Mouse (Mus musculus): ENCODE measurements around the gene 4933407L21Rik. TPM values are rescaled to one million over a fixed set of nuclear protein-coding genes. Genes with fewer than 3 reads are reported as not detected.

The 4933407L21Rik gene
- polyA plus RNA-seq, 1 experiment from 2014 or later: not detected

- DNase-seq (ENCODE audit: low spot score): no peak
- 0 out of 2 replicates have a peak, but pooled peaks cover 4% of the 10 kb centered on the region for H3K4me1 ChIP-seq (replicated peaks; ENCODE audit: control insufficient read depth, insufficient read depth, low read length)
- H3K27ac ChIP-seq (ENCODE audit: low read depth, low read length): no peak overlapping the region
- ATAC-seq (replicated peaks; ENCODE audit: low FRiP score): no peak
- H3K9ac ChIP-seq (ENCODE audit: low read depth, low read length): no peak overlapping the region
- no peak overlapping the region for H3K4me2 ChIP-seq
- H3K36me3 ChIP-seq (ENCODE audit: control insufficient read depth, insufficient read depth, low read length): peaks cover 14% of the 10 kb centered on the region; the same call in 1 of the 2 replicates
- no peaks in the 10 kb centered on the region for H3K9me3 ChIP-seq (ENCODE audit: control insufficient read depth, low read length)
- 54% methylated on average over 13 of the region's 13 CpGs for WGBS
- H3K27me3 ChIP-seq (replicated peaks; ENCODE audit: control insufficient read depth, insufficient read depth, low read length): no peaks in the 10 kb centered on the region
- H3K4me3 ChIP-seq (ENCODE audit: low read depth, low read length): no peak overlapping the region
These were observed 19.3 kb upstream of the 4933407L21Rik start for GRCm38 (mm10) chr1:85908754-85909590.

- H3K27ac ChIP-seq (ENCODE audit: low read depth, low read length): no peak overlapping the region
- H3K4me3 ChIP-seq (ENCODE audit: low read depth, low read length): no peak overlapping the region
- H3K27me3 ChIP-seq (replicated peaks; ENCODE audit: control insufficient read depth, insufficient read depth, low read length): no peaks in the 10 kb centered on the region
- no peaks in the 10 kb centered on the region for H3K9me3 ChIP-seq (ENCODE audit: control insufficient read depth, low read length)
- no peak overlapping the region for H3K9ac ChIP-seq (ENCODE audit: low read depth, low read length)
- ATAC-seq (replicated peaks; ENCODE audit: low FRiP score) (no peak), DNase-seq (ENCODE audit: low spot score) (no peak)
- WGBS: 83% methylated on average over 7 of the region's 7 CpGs
- H3K4me1 ChIP-seq (replicated peaks; ENCODE audit: control insufficient read depth, insufficient read depth, low read length): no peaks in the 10 kb centered on the region
- no peaks in the 10 kb centered on the region for H3K36me3 ChIP-seq (ENCODE audit: control insufficient read depth, insufficient read depth, low read length)
- no peak overlapping the region for H3K4me2 ChIP-seq
These were observed 15.1 kb upstream of the 4933407L21Rik start for GRCm38 (mm10) chr1:85913078-85913755.

GRCm38 (mm10) chr1:85915890-85916289 is 12.4 kb upstream of the 4933407L21Rik start:
- Histone ChIP-seq H3K27me3 (replicated peaks; ENCODE audit: control insufficient read depth, insufficient read depth, low read length) (no peaks in the 10 kb centered on the region), H3K9ac (ENCODE audit: low read depth, low read length) (no peak overlapping the region), H3K27ac (ENCODE audit: low read depth, low read length) (no peak overlapping the region), H3K4me1 (replicated peaks; ENCODE audit: control insufficient read depth, insufficient read depth, low read length) (no peaks in the 10 kb centered on the region), H3K9me3 (ENCODE audit: control insufficient read depth, low read length) (no peaks in the 10 kb centered on the region), H3K4me3 (ENCODE audit: low read depth, low read length) (no peak overlapping the region), H3K36me3 (ENCODE audit: control insufficient read depth, insufficient read depth, low read length) (no peaks in the 10 kb centered on the region), H3K4me2 (no peak overlapping the region)
- DNase-seq (ENCODE audit: low spot score): no peak
- ATAC-seq (replicated peaks; ENCODE audit: low FRiP score): no peak

GRCm38 (mm10) chr1:85916830-85917450 is 11.3 kb upstream of the 4933407L21Rik start:
- no peaks in the 10 kb centered on the region for H3K9me3 ChIP-seq (ENCODE audit: control insufficient read depth, low read length)
- no peak overlapping the region for H3K4me3 ChIP-seq (ENCODE audit: low read depth, low read length)
- no peak overlapping the region for H3K27ac ChIP-seq (ENCODE audit: low read depth, low read length)
- H3K4me2 ChIP-seq: no peak overlapping the region
- H3K9ac ChIP-seq (ENCODE audit: low read depth, low read length): no peak overlapping the region
- 66% methylated on average over 4 of the region's 4 CpGs for WGBS
- no peaks in the 10 kb centered on the region for H3K36me3 ChIP-seq (ENCODE audit: control insufficient read depth, insufficient read depth, low read length)
- no peak for ATAC-seq (replicated peaks; ENCODE audit: low FRiP score)
- no peak for DNase-seq (ENCODE audit: low spot score)
- no peaks in the 10 kb centered on the region for H3K27me3 ChIP-seq (replicated peaks; ENCODE audit: control insufficient read depth, insufficient read depth, low read length)
- no peaks in the 10 kb centered on the region for H3K4me1 ChIP-seq (replicated peaks; ENCODE audit: control insufficient read depth, insufficient read depth, low read length)

DNA sequence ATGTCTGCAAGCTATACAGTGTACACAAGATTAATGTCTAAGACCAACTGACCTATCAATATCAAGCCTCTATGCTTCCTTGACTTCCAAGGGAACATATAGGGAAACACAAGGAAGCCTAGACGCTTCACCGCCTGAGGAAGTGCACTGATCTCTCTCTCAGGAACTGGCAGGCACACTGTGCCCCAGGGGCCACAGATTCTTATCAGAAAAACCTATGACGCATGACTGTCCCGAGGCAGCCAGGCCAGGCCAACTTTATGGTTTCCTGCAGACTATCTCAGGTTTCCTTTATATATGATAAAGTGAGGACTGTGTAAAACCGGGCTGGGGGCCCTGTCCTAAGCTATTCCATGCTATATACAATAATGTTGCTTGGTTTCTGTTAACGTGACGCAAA is 8.7 kb upstream of the 4933407L21Rik start:
- no peak overlapping the region for H3K27ac ChIP-seq (ENCODE audit: low read depth, low read length)
- H3K9me3 ChIP-seq (ENCODE audit: control insufficient read depth, low read length): no peaks in the 10 kb centered on the region
- H3K36me3 ChIP-seq (ENCODE audit: control insufficient read depth, insufficient read depth, low read length): no peaks in the 10 kb centered on the region
- no peaks in the 10 kb centered on the region for H3K27me3 ChIP-seq (replicated peaks; ENCODE audit: control insufficient read depth, insufficient read depth, low read length)
- no peak overlapping the region for H3K4me3 ChIP-seq (ENCODE audit: low read depth, low read length)
- no peaks in the 10 kb centered on the region for H3K4me1 ChIP-seq (replicated peaks; ENCODE audit: control insufficient read depth, insufficient read depth, low read length)
- no peak overlapping the region for H3K4me2 ChIP-seq
- 50% methylated on average over 7 of the region's 7 CpGs for WGBS
- no peak overlapping the region for H3K9ac ChIP-seq (ENCODE audit: low read depth, low read length)
- no peak for DNase-seq (ENCODE audit: low spot score)
- no peak; the same call in 1 of the 2 replicates for ATAC-seq (replicated peaks; ENCODE audit: low FRiP score)

GRCm38 (mm10) chr1:85921725-85922124 is 6.6 kb upstream of the 4933407L21Rik start:
- Histone ChIP-seq H3K4me3 (ENCODE audit: low read depth, low read length) (no peak overlapping the region), H3K4me1 (replicated peaks; ENCODE audit: control insufficient read depth, insufficient read depth, low read length) (no peaks in the 10 kb centered on the region), H3K4me2 (no peak overlapping the region), H3K9ac (ENCODE audit: low read depth, low read length) (no peak overlapping the region), H3K27ac (ENCODE audit: low read depth, low read length) (no peak overlapping the region), H3K27me3 (replicated peaks; ENCODE audit: control insufficient read depth, insufficient read depth, low read length) (no peaks in the 10 kb centered on the region), H3K9me3 (ENCODE audit: control insufficient read depth, low read length) (no peaks in the 10 kb centered on the region), H3K36me3 (ENCODE audit: control insufficient read depth, insufficient read depth, low read length) (no peaks in the 10 kb centered on the region)
- no peak for ATAC-seq (replicated peaks; ENCODE audit: low FRiP score)
- 83% methylated on average over 7 of the region's 7 CpGs for whole genome bisulfite sequencing
- DNase-seq (ENCODE audit: low spot score): no peak

- no peaks in the 10 kb centered on the region for H3K4me1 ChIP-seq (replicated peaks; ENCODE audit: control insufficient read depth, insufficient read depth, low read length)
- no peak overlapping the region for H3K4me2 ChIP-seq
- H3K27ac ChIP-seq (ENCODE audit: low read depth, low read length): no peak overlapping the region
- no peak overlapping the region for H3K9ac ChIP-seq (ENCODE audit: low read depth, low read length)
- H3K36me3 ChIP-seq (ENCODE audit: control insufficient read depth, insufficient read depth, low read length): no peaks in the 10 kb centered on the region
- WGBS: 69% methylated on average over 7 of the region's 7 CpGs
- no peak overlapping the region for H3K4me3 ChIP-seq (ENCODE audit: low read depth, low read length)
- no peaks in the 10 kb centered on the region for H3K27me3 ChIP-seq (replicated peaks; ENCODE audit: control insufficient read depth, insufficient read depth, low read length)
- no peaks in the 10 kb centered on the region for H3K9me3 ChIP-seq (ENCODE audit: control insufficient read depth, low read length)
- DNase-seq (ENCODE audit: low spot score): no peak
- no peak for ATAC-seq (replicated peaks; ENCODE audit: low FRiP score)
These were observed 6.0 kb upstream of the 4933407L21Rik start for GRCm38 (mm10) chr1:85922127-85922864.

DNA sequence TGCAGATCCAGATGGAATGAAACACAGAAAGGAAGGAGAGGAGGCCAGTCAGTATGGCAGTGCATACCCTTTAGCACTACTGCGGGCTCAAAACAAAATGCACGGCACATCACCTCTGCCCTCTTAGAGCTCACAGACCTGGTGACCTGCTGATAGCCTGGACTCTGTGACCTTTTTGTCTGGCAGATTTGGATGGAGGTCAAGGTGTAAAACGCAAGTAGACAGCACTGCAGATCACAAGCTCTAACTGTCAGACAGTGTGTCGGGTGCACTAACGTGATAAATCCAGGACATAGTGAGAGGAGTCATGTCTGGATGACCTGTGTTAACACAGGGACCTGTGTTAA is 5.4 kb upstream of the 4933407L21Rik start:
- 57% methylated on average over 5 of the region's 5 CpGs for WGBS
- H3K36me3 ChIP-seq (ENCODE audit: control insufficient read depth, insufficient read depth, low read length): no peaks in the 10 kb centered on the region
- H3K9ac ChIP-seq (ENCODE audit: low read depth, low read length): no peak overlapping the region
- no peak overlapping the region for H3K27ac ChIP-seq (ENCODE audit: low read depth, low read length)
- H3K4me3 ChIP-seq (ENCODE audit: low read depth, low read length): no peak overlapping the region
- H3K4me1 ChIP-seq (replicated peaks; ENCODE audit: control insufficient read depth, insufficient read depth, low read length): no peaks in the 10 kb centered on the region
- H3K9me3 ChIP-seq (ENCODE audit: control insufficient read depth, low read length): no peaks in the 10 kb centered on the region
- H3K4me2 ChIP-seq: no peak overlapping the region
- ATAC-seq (replicated peaks; ENCODE audit: low FRiP score) (no peak), DNase-seq (ENCODE audit: low spot score) (no peak)
- no peaks in the 10 kb centered on the region for H3K27me3 ChIP-seq (replicated peaks; ENCODE audit: control insufficient read depth, insufficient read depth, low read length)

All from liver, embryonic 11.5 days (tissue).